Mouse (Mus musculus) splenic B cell, adult 2 months (primary cell): Measurements from ENCODE around the gene Ttll8.

Experiments used
- DNase-seq: peaks from one replicate; pipeline ENCODE4 v3.0.0-alpha.2; 2011; ENCODE audit warnings: low read depth, low spot score
- H3K27me3 ChIP-seq: 2 replicates; pipeline ENCODE4 v1.6.1; 2012; ENCODE audit warnings: mild to moderate bottlenecking, low read length, moderate library complexity, mixed read lengths; ENCODE audit not compliant: control insufficient read depth, poor library complexity, insufficient read depth, severe bottlenecking
- H3K36me3 ChIP-seq: 2 replicates; pipeline ENCODE4 v1.6.1; 2012; ENCODE audit warnings: mild to moderate bottlenecking, low read length, moderate library complexity, mixed read lengths; ENCODE audit not compliant: control insufficient read depth, poor library complexity, insufficient read depth, severe bottlenecking

Ttll8 gene

DNA sequence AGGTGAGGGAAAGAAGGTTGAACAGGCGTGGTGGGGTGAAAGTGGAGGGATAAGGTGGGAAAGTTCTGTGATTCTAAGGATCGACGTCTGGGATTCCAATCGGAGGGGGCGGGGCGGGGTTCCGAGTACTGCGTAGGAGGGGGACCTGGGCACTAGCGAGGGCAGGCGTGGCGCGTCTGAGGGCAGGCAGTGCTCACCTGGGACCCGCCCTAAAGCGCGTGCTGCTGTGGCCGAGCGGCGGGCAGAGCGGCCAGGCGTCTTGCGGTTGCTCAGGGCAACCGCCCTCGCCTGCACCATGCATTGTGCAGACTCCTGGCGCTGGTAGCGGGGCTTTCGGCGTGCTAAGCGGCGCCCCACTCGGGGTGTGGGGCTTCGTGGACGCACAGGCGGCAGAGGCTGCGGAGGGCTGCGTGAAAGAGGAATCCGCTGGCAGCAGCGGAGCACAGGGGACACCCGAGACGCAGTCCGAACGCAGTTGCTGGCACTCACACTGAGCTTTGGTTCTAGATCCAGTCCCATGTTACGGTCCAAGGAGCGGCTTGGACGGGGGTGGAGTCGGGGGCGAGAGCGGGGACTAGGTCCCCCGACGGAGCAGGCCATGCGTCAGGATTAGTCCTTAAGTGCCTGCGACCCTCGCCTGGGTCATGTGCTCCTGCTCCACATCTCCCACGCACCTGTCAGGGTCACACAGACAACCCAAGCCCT, at the start of gene Ttll8:
TSS of gene Ttll8 (minus strand) at position 51 of the 705 bp plus-strand sequence.
- DNase-seq: no peak
- H3K27me3 ChIP-seq: no peaks in the 10 kb centered on the region
- H3K36me3 ChIP-seq: no peaks in the 10 kb centered on the region

DNA sequence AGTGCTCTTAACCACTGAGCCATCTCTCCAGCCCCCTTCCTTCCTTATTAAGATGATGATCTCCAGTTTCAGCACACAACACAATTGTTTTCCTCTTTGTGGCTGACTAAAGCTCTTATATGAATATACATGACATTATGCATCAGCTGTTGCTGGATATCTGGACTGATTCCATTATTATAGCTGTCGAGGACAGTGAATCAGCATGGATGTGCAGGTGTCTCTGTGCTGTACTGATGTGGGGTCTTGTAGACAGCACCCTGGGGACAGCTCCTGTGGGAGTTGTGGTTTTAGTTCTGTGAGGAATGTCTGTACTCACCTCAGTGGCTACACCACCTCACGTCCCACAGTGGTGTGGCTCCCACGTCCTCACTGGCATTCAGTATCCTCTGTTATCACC, 47.0 kb upstream of the Ttll8 start:
- Histone ChIP-seq H3K27me3 (no peaks in the 10 kb centered on the region), H3K36me3 (no peaks in the 10 kb centered on the region)
- no peak for DNase-seq

DNA sequence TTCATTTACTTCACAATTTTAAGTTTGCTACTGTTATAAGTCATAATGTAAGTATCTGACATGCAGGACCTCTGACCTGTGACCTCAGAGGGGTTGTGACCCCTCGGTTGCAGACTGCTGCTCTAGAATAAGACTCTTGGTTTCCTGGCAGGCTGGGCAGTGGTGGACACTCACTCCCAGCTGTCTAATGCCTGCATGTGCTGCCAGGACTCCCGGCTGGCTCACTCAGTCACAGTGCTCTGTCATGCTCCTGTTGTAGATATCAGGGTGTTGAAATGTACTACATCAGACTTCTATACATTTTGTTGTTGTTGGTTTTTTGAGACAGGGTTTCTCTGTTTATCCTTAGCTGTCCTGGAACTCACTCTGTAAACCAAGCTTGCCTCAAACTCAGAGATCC, 46.1 kb upstream of the Ttll8 start:
- no peak for DNase-seq
- no peaks in the 10 kb centered on the region for H3K36me3 ChIP-seq

DNA sequence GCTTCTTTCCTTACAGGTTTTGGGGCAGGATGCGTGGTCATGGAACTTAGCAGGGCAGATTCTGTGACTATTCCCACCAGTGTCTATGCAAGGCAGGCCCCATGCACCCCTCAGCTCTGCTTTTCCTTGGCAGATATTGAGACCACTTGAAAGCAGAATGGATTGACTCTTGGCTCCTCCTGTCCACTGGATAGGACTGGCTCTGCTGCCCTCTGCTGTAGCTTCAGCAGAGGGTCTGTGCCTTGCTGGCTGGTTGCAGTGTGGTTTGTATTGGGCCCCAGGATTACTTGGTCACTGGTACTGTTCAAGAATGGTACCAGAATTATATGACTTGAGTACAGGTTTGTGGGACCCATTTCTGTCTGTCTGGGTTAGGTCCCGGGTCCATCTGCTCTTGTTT, 44.9 kb upstream of the Ttll8 start:
- no peaks in the 10 kb centered on the region for H3K27me3 ChIP-seq
- H3K36me3 ChIP-seq: no peaks in the 10 kb centered on the region
- no peak for DNase-seq

More for the DNA sequence above, 46.1 kb upstream of the Ttll8 start:
- no peaks in the 10 kb centered on the region for H3K27me3 ChIP-seq

DNA sequence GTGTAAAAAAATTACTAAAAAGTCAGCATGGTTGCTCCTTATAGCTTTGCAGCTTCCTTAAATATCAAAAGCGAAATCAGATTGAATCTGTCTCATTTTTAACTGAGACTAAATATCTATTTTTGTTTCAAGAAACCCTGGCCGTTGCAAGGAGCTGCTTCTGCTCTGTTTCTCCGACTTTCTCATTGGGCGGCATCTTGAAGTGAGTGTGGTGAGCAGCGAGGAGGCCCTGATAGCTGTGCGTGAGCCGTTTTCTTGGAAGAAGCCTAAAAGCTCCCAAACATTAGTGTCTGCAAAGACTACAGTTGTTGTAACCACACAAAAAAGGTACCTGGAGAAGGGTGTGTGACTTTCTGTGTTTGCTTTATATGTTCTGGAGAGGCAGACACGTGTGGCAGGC, 44.4 kb upstream of the Ttll8 start:
- H3K36me3 ChIP-seq: no peaks in the 10 kb centered on the region
- DNase-seq: no peak
- no peaks in the 10 kb centered on the region for H3K27me3 ChIP-seq

DNA sequence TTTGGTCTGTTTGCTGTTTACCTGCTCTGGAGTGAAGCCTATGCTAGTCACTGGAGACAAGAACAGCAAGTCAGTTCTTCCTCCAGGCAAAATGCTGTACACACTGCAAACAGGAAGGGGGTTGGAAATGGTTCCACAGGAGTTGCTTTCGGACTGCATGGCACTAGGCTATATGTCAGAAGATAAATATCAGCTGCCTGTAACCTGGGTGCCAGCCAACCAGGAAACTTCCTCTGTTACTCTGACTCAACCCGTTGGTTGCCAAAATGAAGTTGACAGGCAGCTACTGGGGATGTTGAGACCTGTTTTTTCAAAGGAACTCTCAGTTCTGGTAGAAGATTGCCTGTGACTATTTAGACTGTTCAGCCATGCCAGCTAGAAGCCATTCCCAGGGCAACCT, 35.0 kb upstream of the Ttll8 start:
- no peaks in the 10 kb centered on the region for H3K36me3 ChIP-seq
- H3K27me3 ChIP-seq: no peaks in the 10 kb centered on the region
- no peak for DNase-seq

DNA sequence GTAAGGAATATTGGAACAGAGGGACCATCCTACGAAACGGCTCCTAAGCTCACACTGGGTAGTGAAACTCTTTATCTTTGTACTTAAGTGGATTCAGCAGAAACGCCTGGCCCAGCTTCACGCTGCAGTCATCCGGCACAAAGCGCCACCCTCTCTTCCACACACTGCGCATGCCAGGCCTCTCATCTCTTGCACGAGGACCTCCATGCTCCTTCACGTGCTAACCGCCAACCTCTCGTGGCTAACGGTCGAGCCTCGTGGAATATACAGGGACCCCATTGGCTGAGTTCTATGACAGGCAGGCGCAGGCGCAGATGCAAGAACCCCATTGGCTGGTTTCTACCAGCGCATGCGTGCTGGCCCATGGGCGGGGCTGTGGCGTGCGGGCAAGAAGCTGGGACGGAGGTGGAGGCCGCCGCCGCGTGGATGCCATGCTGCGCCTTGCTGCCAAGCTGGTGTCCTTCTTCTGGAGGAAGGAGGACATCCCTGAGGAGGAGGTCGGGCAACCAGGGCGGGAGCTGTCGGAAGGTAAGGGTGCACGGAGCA, 28.4 kb upstream of the Ttll8 start, which contains the start of gene Mov10l1:
TSS of gene Mov10l1 (plus strand) at position 376 of the 546 bp plus-strand sequence.
- no peaks in the 10 kb centered on the region for H3K27me3 ChIP-seq
- DNase-seq: no peak
- no peaks in the 10 kb centered on the region for H3K36me3 ChIP-seq

DNA sequence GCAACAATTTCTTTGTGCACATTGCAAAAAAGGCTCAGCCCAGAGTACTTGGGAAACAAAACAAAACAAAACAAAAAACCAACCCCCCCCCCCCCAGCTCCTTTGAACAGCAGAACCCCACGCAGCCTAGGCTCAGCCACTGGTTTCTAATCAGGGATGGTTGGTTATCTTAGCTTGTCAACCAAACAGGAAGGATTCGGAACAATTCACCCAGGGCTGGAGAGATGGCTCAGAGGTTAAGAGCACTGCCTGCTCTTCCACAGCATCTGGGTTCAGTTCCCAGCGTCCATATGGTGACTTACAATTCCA, 24.9 kb upstream of the Ttll8 start:
- H3K27me3 ChIP-seq: no peaks in the 10 kb centered on the region
- DNase-seq: no peak
- H3K36me3 ChIP-seq: no peaks in the 10 kb centered on the region

DNA sequence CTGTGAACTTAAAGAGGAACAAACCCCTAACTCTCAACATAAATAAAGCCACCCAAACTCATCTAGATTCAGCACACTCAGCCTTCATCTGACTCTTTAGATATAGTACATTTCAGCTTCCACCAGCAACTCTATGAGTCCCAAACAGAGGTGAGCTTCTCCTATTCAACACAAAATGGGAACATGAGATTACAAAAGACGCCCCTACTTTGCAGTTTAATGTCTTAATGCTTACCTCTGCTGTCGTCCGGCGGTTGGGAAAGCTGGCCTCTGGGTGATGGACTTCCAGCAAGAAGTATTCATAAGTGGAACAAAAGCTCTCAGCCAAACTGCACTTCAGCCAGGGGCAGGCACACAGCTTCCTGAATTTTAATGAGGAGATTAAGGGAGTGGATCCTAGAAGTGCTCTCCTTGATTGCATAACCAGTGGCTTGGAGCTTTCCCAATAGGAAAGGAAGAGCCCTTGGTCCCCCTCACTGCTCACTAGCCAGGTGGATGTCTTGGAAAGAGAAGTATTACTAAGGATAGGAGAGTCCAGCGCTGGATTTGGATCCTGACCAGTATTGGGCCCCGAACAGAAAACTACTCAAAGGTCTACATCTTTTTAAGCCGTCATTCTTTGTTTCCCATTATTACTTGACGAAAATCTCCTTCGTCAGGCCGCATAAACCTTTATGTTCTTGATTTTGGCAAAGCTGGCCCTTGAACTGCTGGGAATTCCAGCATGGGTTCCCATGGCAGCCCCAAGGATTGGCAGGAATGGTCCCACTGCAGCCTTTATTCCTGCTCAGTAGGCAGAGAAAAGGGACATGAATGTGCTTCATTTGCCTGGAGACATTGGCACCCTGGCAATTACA, 24.3 kb upstream of the Ttll8 start, which contains the start of gene Mlc1:
TSS of gene Mlc1 (minus strand) at position 727 of the 857 bp plus-strand sequence.
- no peaks in the 10 kb centered on the region for H3K27me3 ChIP-seq
- H3K36me3 ChIP-seq: no peaks in the 10 kb centered on the region
- no peak for DNase-seq

DNA sequence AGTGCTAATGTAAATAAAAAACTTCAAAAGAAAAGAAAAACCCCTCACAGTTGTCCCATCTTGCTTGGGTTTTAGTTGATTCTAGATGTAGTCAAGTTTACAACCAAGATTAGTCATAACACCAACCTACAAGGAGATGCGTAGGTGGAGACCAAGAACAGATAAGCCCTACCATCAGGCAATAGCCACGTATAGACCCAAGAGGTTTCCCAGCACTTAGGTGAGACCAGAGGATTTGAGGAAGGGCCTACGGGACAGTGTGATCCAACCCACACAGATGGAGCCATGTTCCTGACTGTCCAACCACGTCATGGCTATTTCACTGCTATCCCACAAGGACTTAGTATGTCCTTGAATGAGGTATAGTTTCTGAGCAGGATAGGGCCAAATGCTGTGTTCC, 18.1 kb upstream of the Ttll8 start:
- no peaks in the 10 kb centered on the region for H3K27me3 ChIP-seq
- no peaks in the 10 kb centered on the region for H3K36me3 ChIP-seq
- DNase-seq: no peak

DNA sequence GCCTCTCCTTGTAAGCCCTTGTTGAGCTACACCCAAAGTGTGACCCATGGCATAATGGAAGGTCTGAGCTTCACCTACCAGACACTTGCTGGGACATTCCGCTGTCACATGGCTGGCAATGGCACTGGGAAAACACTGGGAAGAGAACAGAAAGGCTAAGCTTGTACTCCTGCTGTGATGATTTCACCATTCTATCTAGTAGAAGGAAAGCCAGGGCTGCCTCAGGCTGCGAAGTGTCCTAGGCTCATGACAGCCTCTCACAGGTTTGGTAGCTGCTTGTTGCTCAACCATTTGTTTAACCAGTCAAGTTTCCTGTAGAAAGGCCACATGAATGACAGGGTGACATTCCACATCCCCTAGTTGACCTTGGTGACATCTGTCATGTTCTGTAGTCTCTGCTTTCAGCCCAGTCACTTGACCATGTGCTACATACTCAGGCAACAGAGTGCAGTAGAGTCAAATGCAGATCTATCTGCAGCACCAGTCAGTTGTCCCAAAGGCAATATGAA, 9.9 kb upstream of the Ttll8 start:
- H3K27me3 ChIP-seq: no peaks in the 10 kb centered on the region
- no peak for DNase-seq
- no peaks in the 10 kb centered on the region for H3K36me3 ChIP-seq

DNA sequence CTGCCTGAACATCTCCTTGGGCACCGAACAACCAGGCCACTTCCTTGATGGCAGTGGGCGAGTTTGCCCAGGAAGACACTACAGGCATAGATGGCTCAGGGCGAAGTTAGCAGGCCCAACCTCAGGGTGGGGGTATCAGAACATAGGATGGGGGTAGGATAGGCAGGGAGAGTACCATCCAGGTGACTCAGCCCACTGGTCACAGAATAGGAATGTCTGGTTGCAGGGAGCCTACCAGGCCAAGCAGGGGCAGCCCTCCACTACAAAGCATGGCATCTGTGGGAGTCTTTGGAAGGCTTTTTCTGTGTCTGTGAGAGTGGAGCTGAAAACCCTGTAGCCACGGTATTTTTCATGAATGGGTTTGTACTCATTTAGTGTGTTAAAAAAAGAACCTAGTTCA, 3.3 kb upstream of the Ttll8 start:
- DNase-seq: no peak
- no peaks in the 10 kb centered on the region for H3K27me3 ChIP-seq

DNA sequence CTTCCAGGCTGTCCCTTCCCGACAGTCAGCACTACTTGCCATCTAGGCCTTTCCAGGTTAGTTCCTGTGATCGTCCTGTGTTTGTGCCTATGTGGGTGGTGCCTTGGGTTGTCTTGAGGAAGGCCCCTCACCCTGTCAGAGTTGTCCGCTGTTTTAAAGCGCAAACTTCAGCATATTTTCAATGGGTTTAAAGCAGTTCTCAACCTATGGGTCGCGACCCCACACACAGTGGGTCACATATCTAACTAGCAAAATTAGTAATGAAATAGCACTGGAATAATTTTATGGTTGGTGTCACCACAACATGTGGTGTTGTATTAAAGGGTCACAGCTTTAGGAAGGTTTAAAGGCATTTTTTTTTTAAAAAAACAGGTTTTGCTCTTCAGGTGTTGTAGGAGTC, 1.1 kb upstream of the Ttll8 start:
- no peak for DNase-seq
- Histone ChIP-seq H3K36me3 (no peaks in the 10 kb centered on the region), H3K27me3 (no peaks in the 10 kb centered on the region)

More for the DNA sequence above, 3.3 kb upstream of the Ttll8 start:
- H3K36me3 ChIP-seq: no peaks in the 10 kb centered on the region

DNA sequence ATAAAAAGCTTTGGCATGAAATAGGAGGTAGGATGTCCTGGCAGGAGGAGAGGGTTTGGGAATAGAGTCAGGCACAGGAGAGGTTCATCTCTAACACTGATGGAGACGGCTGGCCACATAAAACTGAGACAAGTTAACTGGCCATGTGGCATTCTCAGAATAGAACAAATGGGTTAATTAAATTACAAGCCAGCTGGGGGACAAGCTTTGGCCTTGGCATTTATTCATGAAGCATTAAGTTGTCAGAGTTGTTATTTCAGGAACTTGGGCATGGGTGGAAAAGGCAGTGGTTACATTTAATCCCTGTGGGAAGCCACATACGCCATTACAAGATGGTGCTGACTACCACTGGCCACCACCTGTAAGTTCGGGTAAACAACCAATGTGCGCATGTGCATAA, 3.0 kb downstream of the Ttll8 start:
- DNase-seq: no peak
- Histone ChIP-seq H3K27me3 (no peaks in the 10 kb centered on the region), H3K36me3 (no peaks in the 10 kb centered on the region)

DNA sequence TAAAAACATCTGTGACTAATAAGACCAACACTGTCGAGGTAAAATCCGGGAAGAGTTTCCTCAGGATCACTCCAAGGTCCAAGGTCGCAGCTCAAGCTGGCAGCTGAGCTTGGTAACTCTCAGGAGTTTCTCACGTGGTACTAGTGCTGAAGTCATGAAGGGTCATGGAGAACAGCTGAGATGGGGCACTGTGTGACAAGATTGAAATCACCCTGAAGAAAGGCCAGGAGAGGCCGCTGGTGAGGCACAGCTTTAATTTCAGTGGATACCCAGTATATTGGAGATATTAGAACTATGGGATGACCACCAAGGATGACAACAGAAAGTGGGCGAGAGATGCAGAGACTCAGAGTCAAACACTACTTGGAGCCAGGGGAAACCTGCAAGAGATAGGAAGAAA, 7.4 kb downstream of the Ttll8 start:
- DNase-seq: no peak
- H3K27me3 ChIP-seq: no peaks in the 10 kb centered on the region
- H3K36me3 ChIP-seq: no peaks in the 10 kb centered on the region
